Mouse (Mus musculus) spleen, adult 18-20 months (tissue): ENCODE measurements at regions not wholly inside any gene's neighbourhood (a gene's known extent, or its start where the extent isn't known, plus 50 kb on each side); places are given as distances from the start of the nearest gene placed in this dataset.

Source experiments
- DNase-seq, 2 experiments: peaks; one replicate each; pipeline ENCODE4 v3.0.0; 2022; ENCODE audit warnings: mixed read lengths in 2 of 2

DNA sequence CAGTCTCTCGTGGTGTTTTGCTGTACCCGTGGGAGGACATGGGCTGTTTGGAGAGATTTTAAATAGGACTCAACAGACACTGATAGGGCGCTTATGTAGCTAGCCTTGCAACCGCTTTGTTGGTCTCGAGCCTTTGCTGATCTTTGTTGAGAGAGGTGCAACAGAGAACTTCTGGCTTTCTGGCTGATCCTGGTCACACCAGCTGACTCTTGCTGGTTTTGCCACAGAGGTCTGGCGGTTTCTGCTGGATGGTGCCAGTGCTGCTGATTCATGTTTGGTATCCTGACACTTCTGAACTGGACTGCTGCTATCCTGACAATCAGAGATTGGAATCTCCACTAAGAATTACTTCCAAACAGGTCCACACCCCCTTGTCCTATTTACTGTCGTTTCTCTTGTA, 102.1 kb upstream of the Sh3bp4 start:
- no peak for DNase-seq

DNA sequence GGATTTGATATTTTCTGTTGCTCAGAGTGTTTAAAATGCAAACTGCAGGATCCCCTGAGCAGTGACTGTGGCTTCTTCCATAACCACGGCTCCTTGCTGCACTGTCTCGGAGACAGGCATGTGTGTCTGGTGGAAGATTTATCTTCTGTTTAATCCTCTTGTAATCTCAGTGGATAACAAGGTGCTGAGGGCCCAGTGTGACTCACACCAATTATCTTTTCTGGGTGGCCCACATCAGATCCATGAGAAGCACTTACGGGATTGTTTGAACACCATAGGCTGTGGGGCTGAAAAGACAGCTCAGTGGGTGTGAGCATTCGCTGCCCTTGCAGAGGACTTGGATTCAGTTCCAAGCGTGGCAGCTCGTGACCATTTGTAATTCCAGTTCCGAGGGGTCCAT, 101.2 kb upstream of the Sh3bp4 start:
- no peak for DNase-seq

DNA sequence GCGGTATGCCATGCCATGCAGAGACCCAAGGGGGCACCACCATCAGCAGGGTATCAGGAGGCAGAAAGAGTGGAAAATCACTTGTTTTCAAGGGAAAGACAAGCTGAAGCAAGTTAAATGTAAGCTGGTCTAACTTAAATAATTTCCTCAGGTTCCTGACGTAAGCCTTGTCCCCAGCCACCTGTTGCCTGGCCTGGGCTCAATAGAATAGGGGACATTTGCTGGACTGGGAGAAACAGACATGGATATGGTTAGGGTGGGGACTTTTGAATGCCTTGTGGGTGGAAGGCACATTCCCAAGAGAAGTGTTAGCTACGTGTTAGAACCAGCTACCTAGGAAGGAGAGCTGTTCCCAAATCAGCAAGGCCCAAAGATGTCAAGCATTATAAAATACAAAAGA, 100.6 kb upstream of the Sh3bp4 start:
- no peak for DNase-seq

DNA sequence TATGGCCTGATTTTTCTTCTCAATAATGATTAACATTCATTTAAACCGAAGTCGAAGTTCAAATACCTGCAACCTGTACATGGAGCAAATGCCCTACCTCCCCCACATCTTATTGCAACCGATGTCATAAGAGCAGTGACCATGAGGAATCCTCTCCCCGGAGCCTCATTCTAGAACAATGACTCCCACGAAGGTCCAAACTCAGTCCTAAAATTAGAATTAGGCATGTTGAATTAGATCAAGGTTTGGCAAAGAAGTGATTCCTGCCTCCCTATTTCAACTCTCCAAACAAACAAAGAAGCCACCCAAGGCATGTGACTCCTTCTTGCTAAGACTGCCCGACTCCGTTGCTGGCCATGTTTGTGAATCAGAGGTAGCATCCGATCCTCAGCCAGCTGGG, 94.1 kb upstream of the Sh3bp4 start:
- DNase-seq = no peak

DNA sequence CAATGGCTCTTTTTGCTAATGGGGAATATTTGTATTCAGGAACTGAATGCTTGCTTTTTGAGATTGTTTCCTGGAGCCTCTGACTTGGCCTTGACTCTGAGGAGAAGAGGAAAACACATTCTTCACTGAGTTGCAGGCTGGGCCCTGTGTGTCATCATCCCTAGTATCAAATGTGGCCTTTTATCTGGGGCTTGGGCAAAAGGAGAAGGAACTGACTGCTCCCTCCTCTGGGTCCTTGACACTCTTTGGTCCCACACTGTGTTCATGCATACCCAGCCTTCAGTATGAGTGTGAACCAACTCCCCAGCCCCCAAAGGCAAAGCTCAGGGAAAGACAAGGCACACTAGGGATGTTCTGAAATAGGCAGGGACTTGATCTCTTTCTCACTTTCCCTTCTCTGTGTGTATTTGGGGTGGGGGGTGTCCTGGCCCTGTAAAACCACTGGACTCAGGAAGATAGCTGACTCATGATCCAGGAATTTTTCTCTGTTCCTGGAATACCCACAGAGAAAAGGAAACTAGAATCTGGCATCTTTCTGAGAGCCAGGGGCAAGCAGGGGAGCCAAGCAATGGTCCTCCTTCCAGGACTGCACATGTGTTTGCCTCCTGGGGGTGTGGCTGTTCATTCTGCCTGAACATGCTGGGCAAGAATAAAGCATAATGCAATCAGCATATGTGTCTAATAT, 82.1 kb upstream of the Sh3bp4 start:
- no peak for DNase-seq

DNA sequence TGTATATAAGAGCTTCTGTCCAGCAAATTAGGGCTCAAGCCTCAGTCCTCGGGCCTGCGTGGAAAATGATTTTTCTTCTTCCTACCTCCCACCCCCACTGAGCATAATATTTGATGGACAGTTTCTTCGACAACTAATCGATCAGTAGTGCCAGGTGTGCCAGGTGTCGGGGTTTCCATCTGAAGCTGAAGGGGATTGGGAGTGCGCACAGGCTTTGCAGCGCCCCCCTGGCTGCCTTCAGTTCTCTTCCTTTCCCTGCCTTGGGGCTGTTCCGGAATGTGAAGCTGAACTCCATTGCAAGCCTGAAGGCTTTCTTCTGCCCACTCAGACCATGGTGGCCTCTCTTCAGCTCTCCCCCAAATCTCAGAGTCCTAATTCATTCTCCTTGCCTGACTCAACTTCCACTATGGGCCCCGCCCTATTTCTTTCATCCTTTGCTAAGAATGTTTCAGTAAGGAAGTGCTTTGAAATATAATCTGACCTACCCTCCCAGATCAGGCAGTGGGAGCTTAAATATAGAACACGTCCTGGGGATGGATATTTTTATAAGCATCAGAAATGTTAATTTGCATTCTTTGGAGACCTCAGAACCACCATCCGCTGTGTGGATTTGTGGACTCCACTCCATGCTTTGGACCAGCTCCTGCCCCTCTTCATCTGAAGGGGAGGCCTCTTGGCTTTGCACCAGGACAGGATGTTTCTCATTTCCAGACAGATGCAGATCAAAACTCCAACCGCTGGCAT, 75.5 kb upstream of the Sh3bp4 start:
- no peak for DNase-seq

DNA sequence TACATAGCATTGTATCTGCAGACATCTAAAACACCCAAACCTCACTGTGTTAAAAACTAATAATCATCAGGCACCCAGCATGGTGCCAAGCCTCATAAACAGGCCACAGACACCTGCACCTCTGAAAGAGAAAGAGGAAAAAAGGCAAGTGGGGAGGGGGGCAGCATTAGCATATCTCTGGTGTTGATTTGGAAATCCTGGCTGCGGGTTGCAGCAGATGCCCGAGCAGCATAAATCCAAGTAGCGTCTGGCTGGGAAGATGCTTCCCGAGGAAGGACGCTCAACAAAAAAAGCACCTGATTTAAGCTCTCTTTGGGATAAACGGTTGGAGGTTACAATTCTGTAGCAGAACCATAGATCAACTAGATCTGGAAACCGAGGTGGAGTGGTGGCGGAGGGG, 74.3 kb upstream of the Sh3bp4 start:
- DNase-seq = no peak

DNA sequence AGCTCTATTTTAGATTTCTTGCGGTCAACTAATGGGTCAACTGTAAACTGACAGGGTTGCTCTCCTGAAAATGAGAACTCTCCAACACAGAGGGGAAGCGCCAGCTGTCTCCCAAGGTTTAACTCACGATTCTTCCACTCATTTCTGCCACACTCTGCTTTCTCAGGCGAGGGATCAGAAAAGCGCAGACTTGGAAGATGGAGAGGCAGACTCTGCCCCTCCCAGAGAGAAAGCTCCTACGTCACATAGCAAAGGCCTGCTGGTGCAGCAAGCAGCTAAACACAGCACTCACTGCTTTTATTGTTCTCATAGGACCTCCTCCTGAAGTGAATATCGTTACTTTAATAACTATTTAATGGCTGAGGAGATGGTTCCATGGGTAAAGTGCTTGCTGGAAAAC, 73.6 kb upstream of the Sh3bp4 start:
- DNase-seq = no peak

DNA sequence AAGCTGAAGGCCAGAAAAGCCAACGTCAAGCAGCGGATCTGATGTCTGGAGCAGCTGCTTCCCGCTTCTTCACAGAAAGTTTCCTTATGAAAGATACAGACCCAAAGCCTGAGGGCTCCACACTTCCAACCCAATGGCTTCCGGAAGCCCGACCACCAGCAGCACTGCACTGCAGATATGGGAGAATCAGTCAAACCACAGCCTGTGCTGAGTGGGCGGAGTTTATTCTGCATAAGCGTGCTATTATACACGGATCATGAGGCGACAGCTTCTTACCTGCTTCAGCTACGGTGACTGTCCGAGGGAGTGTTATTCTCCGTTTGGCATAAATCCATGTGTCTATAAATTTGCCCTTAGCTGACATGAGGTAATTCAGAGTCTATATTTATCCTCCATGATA, 72.4 kb upstream of the Sh3bp4 start:
- no peak for DNase-seq

DNA sequence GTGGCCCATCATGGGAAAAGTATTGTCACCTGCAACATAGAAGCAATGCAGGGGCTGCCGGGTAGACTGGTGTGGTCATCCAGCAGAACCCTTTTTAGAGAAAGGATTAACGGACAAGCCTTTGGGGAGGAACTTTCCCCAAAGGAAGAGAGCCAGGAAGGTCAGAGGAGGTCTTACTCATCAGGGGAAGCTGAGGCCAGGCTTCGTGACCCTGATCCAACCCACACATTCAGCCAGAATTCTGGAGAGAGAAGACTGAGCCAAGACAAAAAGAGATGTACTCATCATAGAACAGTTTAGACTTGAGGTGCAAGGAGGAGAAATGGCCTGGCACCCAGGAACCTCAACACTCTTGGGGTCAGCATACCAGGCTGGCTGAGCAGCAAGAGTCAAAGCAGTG, 67.9 kb upstream of the Sh3bp4 start:
- DNase-seq = no peak

DNA sequence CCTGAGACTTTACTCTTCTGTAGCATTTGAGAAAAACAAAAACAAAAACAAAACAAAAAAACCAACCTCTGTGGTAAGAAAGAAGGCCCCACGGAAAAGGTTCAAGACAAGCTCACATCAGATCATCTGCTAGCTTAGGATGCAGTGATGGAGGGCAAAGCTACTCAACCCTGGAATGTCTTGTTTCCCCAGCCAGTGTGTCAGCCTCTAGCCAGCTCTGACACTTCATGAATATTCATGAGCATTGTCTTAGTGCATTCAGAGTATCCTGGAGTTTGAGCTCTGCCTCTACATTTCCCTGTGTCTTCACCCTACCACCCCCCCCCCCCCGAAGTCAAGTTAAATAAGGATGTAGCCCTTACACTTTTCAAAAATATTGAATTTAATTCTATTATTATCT, 66.5 kb upstream of the Sh3bp4 start:
- no peak for DNase-seq

DNA sequence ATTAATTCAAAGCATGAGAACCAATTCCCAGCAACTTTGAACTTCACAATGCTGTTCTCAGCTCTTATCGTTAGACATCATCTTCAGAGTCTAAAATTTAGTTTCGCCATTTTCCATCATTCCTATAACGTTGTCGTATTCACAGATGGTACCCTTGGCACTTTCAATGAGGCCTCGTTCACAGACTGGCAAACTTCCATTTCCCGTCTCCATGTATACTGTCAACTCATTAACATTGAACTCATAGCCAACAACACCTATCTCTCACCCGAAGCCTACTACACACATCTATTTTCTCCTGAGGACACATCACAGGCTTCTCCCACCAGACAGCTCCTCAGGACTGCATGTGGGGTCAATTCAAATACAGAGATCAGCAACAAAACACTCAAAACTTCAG, 62.7 kb upstream of the Sh3bp4 start:
- no peak for DNase-seq

DNA sequence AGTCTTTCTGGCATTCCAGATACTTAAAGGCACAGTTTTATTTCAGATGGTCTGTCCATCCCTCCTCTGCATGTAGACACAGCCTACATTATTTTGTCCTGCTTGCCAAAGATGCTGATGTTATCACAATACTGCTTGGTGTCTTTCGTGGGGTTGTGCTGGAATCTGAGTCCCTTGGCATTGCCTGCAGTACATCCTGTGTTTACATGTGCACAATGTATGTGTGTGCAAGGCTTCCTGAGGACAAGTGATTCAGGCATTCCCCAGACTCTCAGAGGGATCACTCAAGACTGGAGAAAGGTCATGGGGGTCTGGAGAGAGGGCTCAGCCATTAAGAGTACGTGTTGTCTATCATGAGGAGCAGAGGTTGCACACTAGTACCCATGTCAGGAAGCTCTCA, 60.0 kb upstream of the Sh3bp4 start:
- DNase-seq = no peak

DNA sequence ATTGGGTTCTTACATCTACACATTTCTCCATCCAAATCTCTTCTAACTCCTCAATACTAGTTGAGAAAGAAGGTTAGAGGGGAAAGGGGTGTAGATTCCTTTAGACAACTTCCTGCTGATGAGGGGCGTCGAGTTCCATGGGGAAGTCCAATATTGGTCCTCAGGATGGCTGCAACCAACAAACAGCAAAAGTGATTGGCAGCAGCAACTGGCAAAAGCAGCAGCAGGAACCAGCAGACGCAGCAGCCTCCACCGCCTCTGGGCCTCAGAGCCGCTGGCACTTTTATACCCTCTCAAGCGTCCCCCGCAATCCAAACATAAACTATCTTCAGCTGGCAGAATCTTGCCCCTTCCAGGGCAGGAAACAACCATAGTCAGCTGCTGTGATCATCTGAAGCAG, 58.8 kb upstream of the Sh3bp4 start:
- no peak for DNase-seq

DNA sequence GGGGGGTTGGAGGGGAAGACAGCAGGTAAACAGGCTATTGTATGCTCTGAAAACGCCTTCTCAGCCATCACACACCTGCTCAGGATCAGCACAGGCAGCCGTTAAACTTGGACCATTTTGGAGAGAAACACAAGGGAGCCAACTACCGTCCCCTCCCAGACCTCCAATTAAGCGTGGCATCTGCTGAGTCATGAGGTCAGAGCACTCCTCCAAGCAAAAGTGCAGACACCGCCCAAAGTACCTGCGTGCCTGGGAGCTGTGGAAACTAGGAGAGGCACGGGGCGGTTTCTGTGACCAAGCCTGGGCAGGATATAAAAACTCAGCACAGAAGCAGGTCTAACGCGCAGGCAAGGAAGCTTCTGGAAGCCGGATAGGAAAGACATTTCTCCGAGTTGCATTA, 54.8 kb upstream of the Sh3bp4 start:
- no peak for DNase-seq

DNA sequence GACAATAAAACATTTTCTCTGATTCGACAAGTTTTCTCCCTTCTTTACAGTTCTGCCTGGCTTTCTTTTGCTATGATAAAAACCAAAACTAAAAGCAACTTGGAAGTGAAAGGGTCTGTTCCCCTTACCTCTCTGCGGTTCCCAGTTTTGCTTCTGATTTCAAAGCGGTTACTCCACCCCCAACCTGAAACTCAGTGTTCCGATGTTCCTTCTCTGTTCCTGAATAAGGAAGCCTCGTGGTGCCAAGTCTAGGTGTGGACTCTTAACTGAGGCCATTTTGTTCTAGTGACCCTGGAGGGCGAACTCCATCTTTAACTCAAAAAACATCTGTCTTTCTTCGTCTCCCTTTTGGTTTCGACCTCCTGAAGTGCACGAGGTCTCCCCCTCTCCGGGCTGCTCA, 54.4 kb upstream of the Sh3bp4 start:
- DNase-seq = no peak

DNA sequence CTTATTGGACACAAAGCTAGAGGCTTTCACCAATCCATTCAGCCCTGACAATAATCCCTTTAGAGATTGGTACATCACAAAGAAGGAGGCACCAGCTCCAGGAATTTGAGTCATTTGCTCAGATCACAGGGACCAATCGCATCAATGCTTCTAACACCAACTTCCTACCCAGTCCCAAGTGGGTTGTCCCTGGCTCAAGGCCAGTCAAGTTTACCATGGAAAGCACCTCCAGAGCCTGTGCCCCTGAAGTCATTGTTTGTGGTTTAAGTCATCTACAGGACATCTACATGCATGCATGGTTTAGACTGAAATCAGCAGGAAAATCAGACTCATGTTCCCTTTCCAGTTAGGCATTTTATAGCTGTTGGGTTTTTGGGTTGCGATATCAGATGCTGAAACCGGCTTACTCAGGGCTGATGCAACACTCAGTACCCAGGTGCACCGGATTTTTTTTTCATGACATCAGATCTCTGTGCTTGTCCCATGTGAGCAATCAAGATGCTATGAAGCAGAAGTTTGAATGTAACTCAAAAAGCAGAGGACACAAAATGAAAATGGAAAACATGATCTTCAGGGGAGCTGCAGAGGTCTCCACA, 50.3 kb upstream of the Sh3bp4 start:
- no peak for DNase-seq
